Mouse (Mus musculus) heart, postnatal 0 days (tissue): Measurements from ENCODE around the gene Olfr907.

ENCODE experiments used
- CTCF ChIP-seq: IDR thresholded peaks from 2 replicates; pipeline ENCODE4 v1.5.1; 2016; ENCODE audit warnings: antibody characterized with exemption, control low read depth, low read depth
- EP300 ChIP-seq: IDR thresholded peaks from 2 replicates; pipeline ENCODE4 v1.6.1; 2016; ENCODE audit warnings: antibody characterized with exemption, low read depth

- TF ChIP-seq CTCF: no peak
- TF ChIP-seq EP300: no peak
These were observed at the start of gene Olfr907 for GRCm38 (mm10) chr9:38495501-38495900.
